Mouse (Mus musculus): ENCODE measurements around the gene Dctn1. TPM values are rescaled to one million over a fixed set of nuclear protein-coding genes. Genes with fewer than 3 reads are reported as not detected.
"Not testable (repeated sequence)": the region's sequence is repeated elsewhere in the genome, so short reads cannot be mapped to it uniquely, and the experiment has no call there.

Gene Dctn1
- polyA plus RNA-seq, 1 experiment = 113 TPM

DNA sequence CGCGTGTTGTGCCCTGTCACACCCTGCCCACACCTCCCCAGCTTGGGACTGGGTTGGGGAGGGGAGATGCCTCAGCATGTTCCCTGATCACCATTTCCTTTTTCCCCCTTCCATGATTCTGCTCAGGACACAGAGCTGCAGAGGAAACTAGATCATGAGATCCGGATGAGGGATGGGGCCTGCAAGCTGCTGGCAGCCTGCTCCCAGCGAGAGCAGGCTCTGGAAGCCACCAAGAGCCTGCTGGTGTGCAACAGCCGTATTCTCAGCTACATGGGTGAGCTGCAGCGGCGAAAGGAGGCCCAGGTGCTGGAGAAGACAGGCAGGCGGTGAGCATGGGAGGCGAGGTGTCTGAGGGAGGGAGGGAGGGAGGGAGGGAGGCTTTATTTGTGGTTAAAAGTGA, 19.9 kb upstream of the Dctn1 start:
- Histone ChIP-seq H3K27me3 (replicated peaks) (peaks cover 40% of the 10 kb centered on the region), H3K4me1 (peaks cover 56% of the 10 kb centered on the region), H3K9me3 (no peaks in the 10 kb centered on the region), H3K4me3 (replicated peaks) (peak overlapping the region; percentile 42), H3K36me3 (replicated peaks; ENCODE audit: low read length) (peaks cover 32% of the 10 kb centered on the region)
- no peak for TF ChIP-seq GATA1 (IDR thresholded peaks at IDR 0.05; ENCODE audit: borderline replicate concordance, low read length)
- TF ChIP-seq FLI1 (IDR thresholded peaks at IDR 0.05; ENCODE audit: low read length) = no peak

DNA sequence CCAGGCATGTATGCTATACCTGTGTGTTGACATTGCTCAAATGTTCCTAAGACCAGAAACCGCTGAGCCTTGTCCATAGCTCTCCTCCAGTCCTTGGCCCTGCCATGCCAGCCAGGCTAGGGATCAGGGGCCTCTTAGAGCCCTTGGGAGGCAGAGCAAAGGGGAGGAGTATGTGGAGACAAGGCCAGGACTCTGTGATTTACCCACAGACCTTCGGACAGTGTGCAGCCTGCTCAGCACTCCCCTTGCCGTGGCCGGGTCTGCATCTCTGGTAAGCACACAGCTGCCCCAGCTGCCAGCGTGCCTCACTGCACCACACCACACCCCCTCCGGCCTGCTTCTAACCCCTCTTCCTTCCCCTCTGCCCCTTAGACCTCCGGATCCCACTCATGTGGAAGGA, 18.4 kb upstream of the Dctn1 start:
- H3K4me1 ChIP-seq = peaks cover 54% of the 10 kb centered on the region
- TF ChIP-seq GATA1 (IDR thresholded peaks at IDR 0.05; ENCODE audit: borderline replicate concordance, low read length) = no peak
- no peak for TF ChIP-seq FLI1 (IDR thresholded peaks at IDR 0.05; ENCODE audit: low read length)
- peaks cover 35% of the 10 kb centered on the region for H3K27me3 ChIP-seq (replicated peaks)
- no peaks in the 10 kb centered on the region for H3K9me3 ChIP-seq
- H3K4me3 ChIP-seq (replicated peaks) = peak overlapping the region; percentile 17
- peaks cover 41% of the 10 kb centered on the region for H3K36me3 ChIP-seq (replicated peaks; ENCODE audit: low read length)

DNA sequence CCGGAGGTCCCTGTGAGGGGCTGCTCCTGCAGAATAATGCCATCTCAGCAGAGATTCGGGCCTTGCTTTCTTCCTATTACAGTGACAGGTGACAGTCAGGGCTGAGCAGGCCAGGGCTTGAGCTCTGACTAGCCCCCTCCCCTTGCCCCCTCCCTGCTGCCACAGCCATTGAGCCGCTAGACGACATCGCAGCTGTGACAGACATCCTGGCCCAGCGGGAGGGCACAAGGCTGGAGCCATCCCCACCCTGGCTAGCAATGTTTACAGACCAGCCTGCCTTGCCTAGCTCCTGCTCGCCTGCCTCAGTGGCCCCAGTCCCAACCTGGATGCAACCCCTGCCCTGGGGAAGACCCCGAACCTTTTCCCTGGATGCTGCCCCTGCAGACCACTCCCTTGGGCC, 14.0 kb upstream of the Dctn1 start:
- TF ChIP-seq FLI1 (IDR thresholded peaks at IDR 0.05; ENCODE audit: low read length) (no peak), GATA1 (IDR thresholded peaks at IDR 0.05; ENCODE audit: borderline replicate concordance, low read length) (no peak)
- H3K4me3 ChIP-seq (replicated peaks) = no peak overlapping the region
- peaks cover 56% of the 10 kb centered on the region for H3K27me3 ChIP-seq (replicated peaks)
- H3K36me3 ChIP-seq (replicated peaks; ENCODE audit: low read length) = peaks cover 49% of the 10 kb centered on the region
- no peaks in the 10 kb centered on the region for H3K9me3 ChIP-seq
- peaks cover 44% of the 10 kb centered on the region for H3K4me1 ChIP-seq

DNA sequence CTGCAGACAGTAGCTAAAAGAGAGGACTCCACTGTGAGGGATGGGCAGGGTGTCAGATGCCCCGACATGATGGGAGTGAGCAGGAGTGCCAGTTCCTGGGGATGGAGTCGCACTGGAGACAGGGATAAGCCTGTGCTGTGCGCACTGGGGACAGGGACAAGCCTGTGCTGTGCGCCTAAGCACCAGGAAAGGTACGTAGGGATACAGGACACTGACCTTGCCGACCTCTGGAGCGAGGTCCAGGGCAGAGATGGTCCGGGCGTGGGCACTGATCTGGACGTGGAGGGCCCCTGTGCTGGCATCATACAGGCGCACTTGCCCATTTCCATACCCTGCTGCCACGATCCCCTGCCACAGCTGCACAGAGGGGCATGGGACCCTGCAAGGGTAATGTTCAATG, 12.7 kb upstream of the Dctn1 start:
- Histone ChIP-seq H3K9me3 (no peaks in the 10 kb centered on the region), H3K36me3 (replicated peaks; ENCODE audit: low read length) (peaks cover 38% of the 10 kb centered on the region), H3K4me3 (replicated peaks) (no peak overlapping the region), H3K27me3 (replicated peaks) (peaks cover 46% of the 10 kb centered on the region), H3K4me1 (peaks cover 36% of the 10 kb centered on the region)
- no peak for TF ChIP-seq GATA1 (IDR thresholded peaks at IDR 0.05; ENCODE audit: borderline replicate concordance, low read length)
- no peak for TF ChIP-seq FLI1 (IDR thresholded peaks at IDR 0.05; ENCODE audit: low read length)

DNA sequence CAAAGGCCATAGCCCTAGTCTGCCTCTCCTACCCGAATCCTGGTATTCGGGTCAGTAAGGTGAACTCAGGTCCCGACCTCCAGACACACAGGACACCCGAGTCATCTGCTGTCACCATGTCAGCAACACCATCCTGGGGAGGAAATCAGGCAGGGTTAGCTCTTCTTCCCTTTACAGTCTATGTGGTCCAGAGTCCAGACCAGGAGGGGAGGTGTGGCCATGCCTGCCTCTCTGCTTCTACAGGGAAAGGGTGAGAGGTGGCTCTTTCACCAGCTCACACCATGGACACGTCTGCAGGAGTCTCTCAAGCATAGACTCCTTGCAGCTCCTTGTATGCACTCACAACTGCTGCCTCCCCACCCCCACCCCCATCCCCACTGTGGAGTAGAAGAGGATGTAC, 12.2 kb upstream of the Dctn1 start:
- H3K36me3 ChIP-seq (replicated peaks; ENCODE audit: low read length) = peaks cover 35% of the 10 kb centered on the region
- H3K9me3 ChIP-seq = no peaks in the 10 kb centered on the region
- H3K4me3 ChIP-seq (replicated peaks) = no peak overlapping the region
- TF ChIP-seq FLI1 (IDR thresholded peaks at IDR 0.05; ENCODE audit: low read length) (no peak), GATA1 (IDR thresholded peaks at IDR 0.05; ENCODE audit: borderline replicate concordance, low read length) (no peak)
- H3K4me1 ChIP-seq = peaks cover 36% of the 10 kb centered on the region
- H3K27me3 ChIP-seq (replicated peaks) = peaks cover 45% of the 10 kb centered on the region

DNA sequence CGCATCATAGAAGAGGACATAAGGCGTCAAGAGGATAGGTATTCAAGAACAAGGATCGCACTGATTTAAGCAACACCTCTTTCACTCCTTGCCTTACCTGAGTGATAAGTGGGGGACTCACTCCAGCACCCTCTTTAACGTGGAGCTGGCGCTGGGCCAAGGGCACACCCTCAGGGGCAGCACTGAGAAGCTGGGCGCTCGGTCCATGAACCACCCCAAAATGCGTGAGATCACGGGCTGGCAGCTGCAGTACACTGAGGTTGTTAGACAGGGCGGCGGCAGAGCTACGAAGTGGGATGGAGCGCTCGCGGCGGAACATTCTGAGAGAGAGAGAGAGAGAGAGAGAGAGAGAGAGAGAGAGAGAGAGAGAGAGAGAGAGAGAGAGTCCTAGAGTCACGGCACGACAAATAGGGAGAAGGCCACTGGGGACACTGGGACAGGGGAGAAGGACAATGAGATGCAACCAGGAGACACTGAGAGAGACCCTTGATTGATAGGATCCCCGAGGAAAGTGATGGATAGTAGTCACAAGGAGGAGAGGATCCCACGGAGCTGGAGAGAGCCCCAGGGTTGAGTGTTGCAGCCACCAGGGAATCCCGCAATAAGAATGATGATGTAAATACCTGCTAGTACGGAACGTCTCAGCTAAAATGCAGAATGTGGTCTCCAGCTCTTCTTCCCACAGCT, 10.0 kb upstream of the Dctn1 start:
- peaks cover 37% of the 10 kb centered on the region for H3K27me3 ChIP-seq (replicated peaks)
- H3K9me3 ChIP-seq = no peaks in the 10 kb centered on the region
- TF ChIP-seq GATA1 (IDR thresholded peaks at IDR 0.05; ENCODE audit: borderline replicate concordance, low read length) (no peak), FLI1 (IDR thresholded peaks at IDR 0.05; ENCODE audit: low read length) (no peak)
- H3K36me3 ChIP-seq (replicated peaks; ENCODE audit: low read length) = peaks cover 18% of the 10 kb centered on the region
- peak overlapping the region; percentile 93 for H3K4me3 ChIP-seq (replicated peaks)
- H3K4me1 ChIP-seq = peaks cover 34% of the 10 kb centered on the region

DNA sequence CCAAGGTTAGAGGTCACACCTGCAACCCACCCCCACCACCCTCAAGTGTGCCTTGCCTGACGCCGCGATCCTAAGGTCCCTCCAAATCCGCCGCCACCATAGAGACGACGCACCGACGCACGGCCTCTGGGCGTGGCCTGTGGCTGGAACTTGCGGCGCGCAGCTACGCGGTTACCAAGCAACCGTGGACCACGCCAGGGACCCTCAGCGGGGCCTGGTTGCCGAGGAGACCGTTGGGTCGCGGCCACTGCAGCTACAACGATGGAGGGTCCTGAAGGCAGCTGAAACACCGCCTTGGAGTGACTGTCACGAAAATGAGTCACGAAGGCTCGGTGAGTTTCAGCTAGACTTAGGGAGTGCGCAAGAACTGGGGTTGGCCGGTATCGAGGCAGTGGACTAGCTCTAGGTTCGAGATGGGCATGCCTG, 9.4 kb upstream of the Dctn1 start, which contains the start of the genes Wdr54 and 1700003E16Rik:
Gene Wdr54, minus strand, starts transcription at position 139 of the 426 bp plus-strand sequence.
Gene 1700003E16Rik, plus strand, starts transcription at position 146 of the 426 bp plus-strand sequence.
- no peak for TF ChIP-seq FLI1 (IDR thresholded peaks at IDR 0.05; ENCODE audit: low read length)
- no peak for TF ChIP-seq GATA1 (IDR thresholded peaks at IDR 0.05; ENCODE audit: borderline replicate concordance, low read length)
- Histone ChIP-seq H3K4me3 (replicated peaks) (peak within 1 kb of the TSS; percentile 93), H3K27me3 (replicated peaks) (peaks cover 43% of the 10 kb centered on the region)

DNA sequence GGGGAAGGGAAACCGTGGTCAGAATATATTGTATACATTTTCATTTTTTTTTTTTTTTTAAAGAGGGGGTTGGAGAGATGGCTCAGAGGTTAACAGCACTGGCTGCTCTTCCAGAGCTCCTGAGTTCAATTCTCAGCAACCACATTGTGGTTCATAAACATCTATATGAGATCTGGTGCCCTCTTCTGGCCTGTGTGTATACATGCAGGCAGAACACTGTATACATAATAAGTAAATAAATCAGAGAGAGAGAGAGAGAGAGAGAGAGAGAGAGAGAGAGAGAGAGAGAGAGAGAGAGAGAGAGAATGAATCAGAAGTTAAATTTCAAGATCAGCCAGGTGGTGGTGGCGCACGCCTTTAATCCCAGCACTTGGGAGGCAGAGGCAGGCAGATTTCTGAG, 6.3 kb upstream of the Dctn1 start:
- Histone ChIP-seq H3K27me3 (replicated peaks) (peaks cover 43% of the 10 kb centered on the region), H3K4me1 (peaks cover 46% of the 10 kb centered on the region)
- not testable (repeated sequence) for H3K4me3 ChIP-seq (replicated peaks); H3K36me3 ChIP-seq (replicated peaks; ENCODE audit: low read length); H3K9me3 ChIP-seq

More for the DNA sequence above, 9.4 kb upstream of the Dctn1 start, which contains the start of the genes Wdr54 and 1700003E16Rik:
- Histone ChIP-seq H3K4me1 (peaks cover 34% of the 10 kb centered on the region), H3K9me3 (no peaks in the 10 kb centered on the region), H3K36me3 (replicated peaks; ENCODE audit: low read length) (peaks cover 16% of the 10 kb centered on the region)

DNA sequence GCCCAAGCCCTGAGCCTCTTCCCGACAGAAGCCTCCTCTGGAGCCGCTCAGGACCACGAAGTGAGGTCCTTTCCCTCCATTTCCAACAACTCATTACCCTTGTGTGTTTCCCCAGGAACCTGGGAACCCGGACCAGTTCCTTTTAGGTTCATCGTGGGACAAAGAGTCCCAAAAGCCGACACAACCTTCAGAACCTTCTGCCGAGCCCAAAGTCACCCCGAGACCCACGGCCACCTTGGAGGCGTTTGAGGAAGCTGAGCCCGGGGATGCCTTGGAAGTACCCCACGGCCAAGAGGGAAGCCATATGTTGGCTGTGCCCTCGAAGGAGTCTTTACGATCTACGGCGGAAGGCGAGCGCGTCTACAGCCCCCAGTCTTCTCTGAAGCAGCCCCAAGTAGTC, 4.3 kb upstream of the Dctn1 start:
- H3K4me1 ChIP-seq = peaks cover 42% of the 10 kb centered on the region
- H3K27me3 ChIP-seq (replicated peaks) = peaks cover 28% of the 10 kb centered on the region
- no peaks in the 10 kb centered on the region for H3K36me3 ChIP-seq (replicated peaks; ENCODE audit: low read length)
- peak overlapping the region; percentile 90 for H3K4me3 ChIP-seq (replicated peaks)
- TF ChIP-seq GATA1 (IDR thresholded peaks at IDR 0.05; ENCODE audit: borderline replicate concordance, low read length) (no peak), FLI1 (IDR thresholded peaks at IDR 0.05; ENCODE audit: low read length) (no peak)
- no peaks in the 10 kb centered on the region for H3K9me3 ChIP-seq

DNA sequence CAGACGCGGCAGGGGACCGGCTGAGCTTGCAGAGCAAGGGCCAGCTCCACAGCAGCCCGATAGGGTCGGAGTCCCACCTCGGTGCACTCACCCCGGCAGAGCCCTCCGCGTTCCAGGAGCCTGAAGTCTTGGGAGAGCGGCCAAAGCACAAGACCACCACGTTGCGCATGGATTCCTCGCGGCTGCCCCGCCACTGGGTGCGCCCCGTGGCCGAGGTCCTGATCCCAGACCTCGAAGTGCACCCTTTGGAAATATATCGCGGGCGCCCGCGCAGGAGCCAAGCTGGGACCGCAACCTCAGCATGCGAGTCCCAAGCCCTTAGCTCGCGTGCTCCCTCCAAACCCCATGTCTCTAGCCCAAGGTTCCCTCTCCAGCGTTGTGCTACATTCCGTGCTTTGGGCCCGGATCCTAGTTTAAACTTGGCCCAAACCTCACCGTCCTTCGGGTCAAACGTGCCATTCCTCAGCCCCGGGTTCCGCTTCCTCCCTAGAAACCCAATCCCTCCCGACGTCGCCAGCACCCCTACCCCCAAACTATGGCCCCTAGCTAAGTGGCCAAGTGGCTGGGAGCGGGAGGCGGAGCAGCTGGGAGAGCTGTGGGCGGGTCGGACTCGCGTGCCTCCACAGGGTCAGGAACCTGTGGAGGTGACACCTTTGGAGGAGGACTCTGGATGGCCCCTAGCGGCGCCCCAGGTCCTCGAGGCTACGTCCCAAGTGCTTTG, 3.6 kb upstream of the Dctn1 start:
- peak overlapping the region; percentile 90 for H3K4me3 ChIP-seq (replicated peaks)
- H3K27me3 ChIP-seq (replicated peaks) = peaks cover 28% of the 10 kb centered on the region

More for the DNA sequence above, 3.6 kb upstream of the Dctn1 start:
- Histone ChIP-seq H3K9me3 (no peaks in the 10 kb centered on the region), H3K4me1 (peaks cover 41% of the 10 kb centered on the region), H3K36me3 (replicated peaks; ENCODE audit: low read length) (no peaks in the 10 kb centered on the region)
- TF ChIP-seq FLI1 (IDR thresholded peaks at IDR 0.05; ENCODE audit: low read length) = no peak
